Mouse (Mus musculus) midbrain, embryonic 13.5 days (tissue): ENCODE data around the gene Gm266. TPM values are rescaled to one million over a fixed set of nuclear protein-coding genes. Genes with fewer than 3 reads are reported as not detected.
"Not testable (repeated sequence)": the region's sequence is repeated elsewhere in the genome, so short reads cannot be mapped to it uniquely, and the experiment has no call there.

Source experiments
- ATAC-seq: fragments of 200-750 bp; cut with Nextera tagmentation; 2 replicates; pipeline ENCODE4 v1.8.0; 2017; ENCODE audit warnings: mild to moderate bottlenecking, moderate TSS enrichment, moderate library complexity
- H3K27ac ChIP-seq: fragments of 300-500 bp; sonication (generic); 2 replicates; pipeline ENCODE4 v1.5.1; 2015; ENCODE audit warnings: inconsistent platforms, mild to moderate bottlenecking, moderate library complexity
- H3K27me3 ChIP-seq: fragments of 300-500 bp; sonication (generic); 2 replicates; pipeline ENCODE4 v1.6.1; 2015; ENCODE audit warnings: mild to moderate bottlenecking, inconsistent platforms
- H3K36me3 ChIP-seq: fragments of 300-500 bp; sonication (generic); 2 replicates; pipeline ENCODE4 v1.6.1; 2015; ENCODE audit warnings: mild to moderate bottlenecking, inconsistent platforms
- H3K4me1 ChIP-seq: fragments of 300-500 bp; sonication (generic); replicated peaks from 2 replicates; pipeline ENCODE4 v1.6.1; 2015; ENCODE audit warnings: inconsistent platforms
- H3K4me2 ChIP-seq: fragments of 300-500 bp; sonication (generic); replicated peaks from 2 replicates; pipeline ENCODE4 v1.6.1; 2015; ENCODE audit warnings: moderate library complexity, mild to moderate bottlenecking, inconsistent platforms
- H3K4me3 ChIP-seq: fragments of 300-500 bp; sonication (generic); replicated peaks from 2 replicates; pipeline ENCODE4 v1.5.1; 2015; ENCODE audit warnings: mild to moderate bottlenecking, inconsistent platforms
- H3K9ac ChIP-seq: fragments of 300-500 bp; sonication (generic); replicated peaks from 2 replicates; pipeline ENCODE4 v1.6.1; 2015; ENCODE audit warnings: mild to moderate bottlenecking, inconsistent platforms
- H3K9me3 ChIP-seq: fragments of 300-500 bp; sonication (generic); 2 replicates; pipeline ENCODE4 v1.6.1; 2016; ENCODE audit warnings: mild to moderate bottlenecking, inconsistent platforms
- WGBS: fragments of 180-500 bp; shearing (Covaris S2); methylation state at CpG from one replicate; pipeline ENCODE4 v1.1.7; 2015; 5-methylcytosine and 5-hydroxymethylcytosine counted together
- polyA plus RNA-seq: library from polyadenylated mRNA; unstranded; fragments of >200 nt; fragmentation: Nextera tagmentation; extraction: Ambion mirVana; gene quantifications from 2 replicates; pipeline ENCODE4 v1.2.1, GENCODE M21; 2015

The Gm266 gene
- polyA plus RNA-seq, 1 experiment from 2014 or later = 0.81 TPM

DNA sequence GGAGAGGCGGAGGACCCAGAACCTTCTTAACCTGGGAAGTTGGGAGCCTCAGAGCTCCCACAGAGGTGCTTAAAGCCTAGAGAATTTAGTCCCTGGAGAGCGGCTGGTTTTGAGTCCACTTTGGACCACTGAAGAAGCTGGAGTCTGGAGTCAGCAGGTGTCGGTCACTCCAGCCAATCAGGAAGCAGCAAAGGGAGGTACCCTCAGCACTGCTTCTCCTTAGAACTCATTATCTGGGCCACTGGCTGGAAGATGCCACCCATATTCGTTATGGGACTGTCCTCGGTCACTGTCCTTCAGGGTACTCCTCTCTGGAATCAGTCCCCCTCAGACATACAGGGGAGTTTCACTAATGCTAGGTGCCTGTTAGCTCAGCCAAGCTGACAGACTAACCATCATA is 30.3 kb upstream of the Gm266 start:
- H3K4me3 ChIP-seq = no peak overlapping the region
- H3K9ac ChIP-seq = no peak overlapping the region
- H3K36me3 ChIP-seq = no peaks in the 10 kb centered on the region
- H3K4me2 ChIP-seq = no peak overlapping the region
- H3K27me3 ChIP-seq = no peaks in the 10 kb centered on the region
- H3K9me3 ChIP-seq = no peaks in the 10 kb centered on the region
- no peak for ATAC-seq
- H3K4me1 ChIP-seq = no peaks in the 10 kb centered on the region
- 88% methylated on average over 5 of the region's 5 CpGs for WGBS
- no peak overlapping the region for H3K27ac ChIP-seq

DNA sequence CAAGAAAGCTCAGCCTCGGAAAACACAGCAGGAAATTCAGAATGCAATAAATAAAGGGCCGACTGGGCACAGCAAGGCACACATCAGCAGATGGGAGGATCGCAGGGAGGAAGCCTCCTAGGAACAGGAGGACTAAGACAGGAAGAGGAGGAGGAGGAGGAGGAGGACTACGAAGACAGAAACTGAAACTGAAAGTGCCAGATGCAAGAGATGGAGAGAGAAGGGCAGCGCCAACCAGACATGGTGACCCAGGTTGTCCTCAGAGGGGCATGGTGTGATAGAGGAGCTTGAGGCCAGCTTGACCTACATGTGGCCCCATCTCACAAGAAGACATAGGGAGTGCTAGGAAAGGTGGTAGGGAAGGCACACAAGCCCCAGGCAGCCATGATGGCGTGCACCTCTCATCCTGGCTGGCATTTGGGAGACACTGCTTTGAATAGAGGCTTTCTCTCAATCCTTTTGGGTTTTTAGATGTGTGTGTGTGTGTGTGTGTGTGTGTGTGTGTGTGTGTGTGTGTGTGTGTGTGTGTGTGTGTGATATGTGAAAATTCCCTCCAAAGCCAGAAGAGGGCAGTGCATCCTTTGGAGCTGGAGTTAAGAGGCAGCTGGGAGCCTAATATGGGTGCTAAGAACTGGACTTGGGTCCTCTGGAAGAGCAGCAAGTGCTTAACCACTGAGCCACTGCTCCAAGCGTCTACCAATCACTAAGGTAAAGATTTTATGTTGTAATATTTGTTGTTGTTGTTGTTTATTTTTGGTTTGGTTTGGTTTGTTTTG is 29.4 kb upstream of the Gm266 start:
- H3K4me3 ChIP-seq = no peak overlapping the region
- 80% methylated on average over 7 of the region's 7 CpGs for WGBS
- H3K4me1 ChIP-seq = no peaks in the 10 kb centered on the region
- no peak for ATAC-seq
- H3K27me3 ChIP-seq = no peaks in the 10 kb centered on the region
- no peak overlapping the region for H3K4me2 ChIP-seq
- H3K9ac ChIP-seq = no peak overlapping the region
- H3K9me3 ChIP-seq = no peaks in the 10 kb centered on the region
- no peak overlapping the region for H3K27ac ChIP-seq
- H3K36me3 ChIP-seq = no peaks in the 10 kb centered on the region

DNA sequence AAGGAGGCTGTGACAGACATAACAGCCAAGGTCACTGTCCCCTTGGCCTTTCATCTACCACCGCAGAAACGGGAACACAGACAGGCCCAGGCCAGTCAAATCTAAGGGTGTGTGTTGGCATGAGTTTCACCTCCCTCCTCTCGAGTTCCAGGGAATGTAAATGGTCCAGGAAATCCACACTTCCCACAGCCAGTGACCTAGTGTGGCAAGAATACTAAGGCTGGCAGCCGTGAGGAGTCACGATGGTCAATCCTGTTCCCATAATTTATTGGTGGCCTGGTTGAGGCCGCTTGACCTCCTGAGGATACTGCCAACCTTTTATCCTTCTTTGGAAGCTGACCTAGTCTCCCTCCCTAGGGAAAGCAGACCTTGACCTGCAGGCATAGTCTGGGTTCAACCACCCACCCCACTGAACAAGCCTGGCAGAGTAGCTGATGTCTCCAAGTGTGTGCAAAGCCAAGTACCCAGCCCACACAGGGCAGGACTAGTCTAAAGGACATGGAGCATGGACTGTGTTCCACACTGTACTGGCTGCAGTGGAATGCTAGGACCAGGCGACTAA is 28.7 kb upstream of the Gm266 start:
- Histone ChIP-seq H3K4me3 (no peak overlapping the region), H3K27ac (no peak overlapping the region), H3K36me3 (no peaks in the 10 kb centered on the region), H3K4me2 (no peak overlapping the region), H3K9me3 (no peaks in the 10 kb centered on the region), H3K27me3 (no peaks in the 10 kb centered on the region), H3K4me1 (no peaks in the 10 kb centered on the region), H3K9ac (no peak overlapping the region)
- WGBS = 74% methylated on average over 7 of the region's 7 CpGs
- no peak for ATAC-seq

DNA sequence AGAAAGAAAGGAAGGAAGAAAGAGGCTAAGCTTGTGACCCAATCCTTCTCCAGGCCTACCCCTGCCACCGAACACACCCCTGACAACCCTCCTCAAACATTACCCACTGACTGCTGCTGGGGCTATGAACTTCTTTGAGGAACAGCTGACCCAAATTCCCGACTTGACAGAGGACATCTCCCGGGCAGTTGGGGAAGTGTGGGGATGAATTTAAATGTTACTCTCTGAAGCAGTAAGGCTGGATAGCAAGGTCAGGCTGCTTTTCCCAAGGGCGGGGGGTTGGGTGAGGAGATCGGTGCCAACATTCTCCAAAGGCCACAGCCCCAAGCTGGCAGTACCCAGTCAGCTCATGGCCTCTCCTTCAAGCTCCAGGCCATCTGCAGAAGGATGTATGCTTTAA is 28.1 kb upstream of the Gm266 start:
- Histone ChIP-seq H3K27ac (no peak overlapping the region), H3K9ac (no peak overlapping the region), H3K27me3 (no peaks in the 10 kb centered on the region), H3K4me2 (no peak overlapping the region), H3K4me1 (no peaks in the 10 kb centered on the region), H3K36me3 (no peaks in the 10 kb centered on the region), H3K4me3 (no peak overlapping the region), H3K9me3 (no peaks in the 10 kb centered on the region)
- WGBS = 60% methylated on average over 5 of the region's 5 CpGs
- no peak for ATAC-seq

DNA sequence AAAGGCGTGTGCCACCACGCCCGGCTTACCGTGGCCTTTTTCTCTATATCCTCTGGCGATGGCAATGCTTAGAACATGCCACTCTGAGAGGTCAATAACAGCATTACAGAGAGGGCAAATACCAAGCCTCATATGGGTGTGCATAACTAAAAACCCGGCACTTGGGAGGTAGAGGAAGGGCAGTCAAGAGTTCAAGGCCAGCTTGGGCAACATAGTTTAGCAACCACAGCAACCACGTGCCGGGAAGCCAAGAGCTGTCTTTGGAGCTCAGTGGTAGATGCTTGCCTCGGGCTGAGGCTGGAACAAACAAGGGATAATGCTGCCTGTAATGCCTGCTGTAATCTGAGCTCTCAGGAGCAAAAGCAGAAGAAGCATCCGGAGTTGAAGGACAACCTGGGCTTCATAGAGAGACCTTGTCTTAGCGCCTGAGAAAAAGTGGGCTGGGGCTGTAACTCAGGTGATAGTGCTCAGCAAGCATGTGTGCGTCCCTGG is 27.0 kb upstream of the Gm266 start:
- Histone ChIP-seq H3K4me2 (no peak overlapping the region), H3K27me3 (no peaks in the 10 kb centered on the region), H3K4me3 (no peak overlapping the region), H3K9me3 (no peaks in the 10 kb centered on the region), H3K27ac (no peak overlapping the region), H3K4me1 (no peaks in the 10 kb centered on the region), H3K36me3 (no peaks in the 10 kb centered on the region), H3K9ac (no peak overlapping the region)
- ATAC-seq = no peak
- WGBS = 93% methylated on average over 12 of the region's 12 CpGs

DNA sequence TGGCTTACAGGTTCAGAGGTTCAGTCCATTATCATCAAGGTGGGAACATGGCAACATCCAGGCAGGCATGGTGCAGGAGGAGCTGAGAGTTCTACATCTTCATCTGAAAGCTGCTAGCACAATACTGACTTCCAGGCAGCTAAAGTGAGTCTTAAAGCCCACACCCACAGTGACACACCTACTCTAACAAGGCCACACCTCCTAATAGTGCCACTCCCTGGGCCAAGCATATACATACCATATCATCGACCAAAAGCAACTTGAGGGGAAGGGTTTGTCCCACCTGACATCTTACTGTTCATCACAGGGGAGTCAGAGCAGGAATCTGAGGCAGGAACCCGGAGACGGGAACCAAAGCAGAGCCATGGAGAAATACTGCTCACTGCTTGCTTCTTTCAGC is 22.8 kb upstream of the Gm266 start:
- H3K9ac ChIP-seq, H3K27me3 ChIP-seq, H3K4me2 ChIP-seq, ATAC-seq, H3K4me1 ChIP-seq, H3K4me3 ChIP-seq, H3K36me3 ChIP-seq, H3K9me3 ChIP-seq, H3K27ac ChIP-seq: not testable (repeated sequence)
- 82% methylated on average over 3 of the region's 3 CpGs for WGBS

DNA sequence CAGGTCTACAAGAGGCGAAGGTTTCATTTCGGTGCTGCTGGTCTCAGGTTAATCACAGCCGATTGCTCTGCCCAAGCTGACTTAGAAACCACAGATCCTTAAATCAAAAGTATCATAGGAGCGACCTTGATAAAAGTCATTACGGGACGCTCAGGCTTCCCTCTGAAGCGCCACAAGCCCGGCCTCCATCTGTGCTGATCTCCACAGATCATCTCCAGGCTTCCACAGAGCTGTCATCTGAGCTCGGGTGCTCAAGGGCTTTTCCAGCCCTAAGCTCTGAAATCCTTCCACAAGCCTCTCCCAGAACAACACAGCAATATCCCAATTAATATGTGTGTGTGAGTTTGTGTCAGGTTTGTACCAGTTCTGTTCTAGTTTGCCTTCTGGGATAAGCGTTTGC is 22.3 kb upstream of the Gm266 start:
- Histone ChIP-seq H3K9me3 (no peaks in the 10 kb centered on the region), H3K9ac (no peak overlapping the region), H3K4me3 (no peak overlapping the region), H3K27me3 (no peaks in the 10 kb centered on the region), H3K4me2 (no peak overlapping the region), H3K27ac (no peak overlapping the region), H3K36me3 (no peaks in the 10 kb centered on the region), H3K4me1 (peaks cover 4% of the 10 kb centered on the region; the same call in 1 of the 2 replicates)
- no peak for ATAC-seq
- WGBS = 89% methylated on average over 10 of the region's 10 CpGs

DNA sequence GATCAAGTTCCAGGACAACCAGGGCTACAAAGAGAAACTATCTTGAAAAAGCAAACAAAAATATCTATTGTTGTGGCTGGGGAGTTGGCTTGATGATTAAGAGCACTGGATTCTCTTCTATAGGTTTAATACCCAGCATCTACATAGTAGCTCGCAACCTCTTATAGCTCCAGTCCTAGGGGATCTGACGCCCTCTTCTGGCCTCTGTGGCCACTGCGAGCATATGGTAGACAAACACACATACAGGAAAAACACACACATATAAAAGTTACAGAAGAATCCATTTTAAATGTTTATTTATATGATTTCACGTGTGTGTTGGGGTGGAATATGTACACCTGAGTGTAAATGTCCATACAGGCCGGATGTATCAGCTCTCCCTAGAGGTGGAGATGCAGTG is 21.4 kb upstream of the Gm266 start:
- no peak overlapping the region for H3K9ac ChIP-seq
- 62% methylated on average over 5 of the region's 5 CpGs for WGBS
- H3K27ac ChIP-seq = no peak overlapping the region

DNA sequence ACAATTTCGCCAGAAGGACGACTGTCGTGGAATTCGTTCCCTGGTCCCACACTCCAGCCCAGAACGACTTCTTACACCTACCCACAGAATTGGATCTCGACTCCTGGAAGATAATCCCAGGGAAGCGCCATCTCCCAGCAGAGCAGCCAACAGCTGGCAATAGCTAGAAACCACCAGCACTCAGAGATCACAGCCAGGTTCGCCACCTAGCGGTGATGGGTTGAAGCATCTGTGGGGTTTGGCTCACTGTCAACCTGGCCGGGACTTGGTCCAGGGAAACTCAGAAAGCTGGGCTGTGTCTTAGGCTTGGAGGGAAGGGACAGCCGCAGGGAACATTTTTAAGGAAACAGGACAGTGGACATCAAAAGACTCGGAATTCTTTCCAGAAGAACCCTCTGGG is 19.3 kb upstream of the Gm266 start:
- Histone ChIP-seq H3K4me1 (peaks cover 14% of the 10 kb centered on the region), H3K9ac (peak overlapping the region; percentile 23; the same call in 1 of the 2 replicates), H3K4me3 (peak overlapping the region; percentile 25), H3K27ac (no peak overlapping the region), H3K9me3 (no peaks in the 10 kb centered on the region), H3K27me3 (no peaks in the 10 kb centered on the region), H3K36me3 (no peaks in the 10 kb centered on the region), H3K4me2 (peak overlapping the region; percentile 46)
- ATAC-seq = peak; percentile 78
- 5% methylated on average over 12 of the region's 12 CpGs for WGBS

More for the DNA sequence above, 21.4 kb upstream of the Gm266 start:
- ATAC-seq = no peak
- H3K27me3 ChIP-seq = no peaks in the 10 kb centered on the region
- no peaks in the 10 kb centered on the region for H3K36me3 ChIP-seq
- no peak overlapping the region for H3K4me2 ChIP-seq
- H3K4me3 ChIP-seq = no peak overlapping the region
- H3K4me1 ChIP-seq = peaks cover 4% of the 10 kb centered on the region; the same call in 1 of the 2 replicates
- H3K9me3 ChIP-seq = no peaks in the 10 kb centered on the region

DNA sequence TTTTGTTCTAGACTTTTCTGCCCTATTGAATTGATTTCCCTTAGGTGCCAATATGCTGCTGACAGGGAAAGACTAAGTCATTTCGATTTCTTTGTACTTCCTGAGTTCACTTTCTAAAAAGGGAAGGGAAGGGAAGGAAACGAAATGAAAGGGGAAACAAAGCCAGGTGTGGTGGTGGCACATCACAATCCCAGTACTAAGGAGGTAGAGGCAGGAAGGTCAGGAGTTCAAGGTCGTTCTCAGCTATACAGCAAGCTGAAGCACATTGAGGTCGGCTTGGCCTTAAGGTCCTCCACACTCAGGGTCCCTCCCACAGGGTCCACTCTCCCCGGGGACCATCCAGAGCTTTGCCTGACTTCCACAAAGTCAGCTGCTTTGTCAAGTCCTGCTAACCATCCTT is 17.9 kb upstream of the Gm266 start:
- ATAC-seq = no peak
- Histone ChIP-seq H3K27ac (no peak overlapping the region), H3K9me3 (no peaks in the 10 kb centered on the region), H3K4me3 (no peak overlapping the region), H3K9ac (no peak overlapping the region), H3K27me3 (no peaks in the 10 kb centered on the region), H3K36me3 (no peaks in the 10 kb centered on the region), H3K4me1 (peaks cover 14% of the 10 kb centered on the region), H3K4me2 (no peak overlapping the region)
- 78% methylated on average over 5 of the region's 5 CpGs for WGBS

DNA sequence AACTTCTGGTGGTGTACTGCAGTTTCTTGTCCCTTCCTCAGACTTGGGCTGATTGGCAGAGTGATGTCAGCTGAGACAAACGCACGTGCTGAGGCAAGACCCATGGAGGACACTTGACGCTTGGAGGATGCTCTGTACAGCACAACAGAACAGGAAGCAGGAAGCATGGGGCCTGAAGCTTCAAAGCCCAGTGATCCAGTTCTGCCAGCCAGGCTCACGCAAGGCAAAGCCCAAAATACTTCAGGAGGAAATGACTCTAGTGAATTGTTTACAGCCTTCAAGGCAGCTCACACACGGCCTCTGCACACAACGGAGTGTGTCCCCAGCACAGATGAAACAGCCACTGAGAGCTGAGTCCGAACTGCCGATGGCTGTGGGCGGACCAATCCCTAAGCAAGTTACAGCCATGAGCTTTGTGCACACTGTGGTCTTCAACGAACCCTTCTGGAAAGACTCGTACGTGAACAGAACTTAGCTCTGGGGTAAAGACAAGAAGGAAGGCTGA is 17.5 kb upstream of the Gm266 start:
- no peak overlapping the region for H3K9ac ChIP-seq
- no peak overlapping the region for H3K4me2 ChIP-seq
- 94% methylated on average over 12 of the region's 12 CpGs for WGBS
- H3K27me3 ChIP-seq = no peaks in the 10 kb centered on the region
- H3K4me3 ChIP-seq = no peak overlapping the region
- H3K36me3 ChIP-seq = no peaks in the 10 kb centered on the region
- no peak for ATAC-seq
- H3K4me1 ChIP-seq = peaks cover 14% of the 10 kb centered on the region
- H3K9me3 ChIP-seq = no peaks in the 10 kb centered on the region
- H3K27ac ChIP-seq = no peak overlapping the region

DNA sequence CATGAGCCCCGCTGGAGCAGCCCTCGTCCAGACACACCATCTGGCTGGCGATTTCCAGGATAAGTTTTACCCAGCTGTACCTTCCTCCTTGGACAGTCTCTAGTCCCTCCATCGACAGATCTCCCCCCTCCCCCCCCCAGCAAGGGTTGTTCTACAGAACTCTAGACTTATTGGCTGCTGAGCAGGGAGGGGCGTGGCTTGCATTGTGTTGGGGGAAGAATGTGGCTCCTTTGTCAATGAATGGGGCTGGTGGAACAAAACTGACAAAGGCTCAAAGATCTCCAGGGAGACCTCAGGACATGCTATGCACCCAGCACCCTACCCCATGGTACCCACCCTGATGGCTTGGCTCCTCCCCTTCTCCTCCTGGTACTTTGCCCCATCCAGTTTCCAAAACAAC is 15.1 kb upstream of the Gm266 start:
- Histone ChIP-seq H3K9me3 (no peaks in the 10 kb centered on the region), H3K4me1 (peaks cover 14% of the 10 kb centered on the region), H3K4me3 (no peak overlapping the region), H3K9ac (no peak overlapping the region), H3K36me3 (no peaks in the 10 kb centered on the region), H3K27me3 (no peaks in the 10 kb centered on the region), H3K27ac (peak overlapping the region; percentile 6; the same call in 1 of the 2 replicates), H3K4me2 (peak overlapping the region; percentile 13)
- peak; percentile 83 for ATAC-seq
- 2% methylated on average over 5 of the region's 5 CpGs for WGBS
